Mouse (Mus musculus) kidney, adult 2 months (tissue): Measurements from ENCODE around the gene Arl15. TPM values are rescaled to one million over a fixed set of nuclear protein-coding genes. Genes with fewer than 3 reads are reported as not detected.

Source experiments
- DNase-seq: peaks from one replicate; pipeline ENCODE4 v3.0.0; 2021
- H3K27ac ChIP-seq: fragments of 200-500 bp; 2 replicates; pipeline ENCODE4 v1.5.1; 2012; ENCODE audit warnings: low read depth, low read length, control low read depth, inconsistent platforms; ENCODE audit not compliant: insufficient read depth
- H3K27me3 ChIP-seq: fragments of 200-500 bp; replicated peaks from 2 replicates; pipeline ENCODE4 v1.6.1; 2012; ENCODE audit warnings: mild to moderate bottlenecking, moderate library complexity, low read length, inconsistent platforms; ENCODE audit not compliant: control insufficient read depth, insufficient read depth
- H3K36me3 ChIP-seq: fragments of 200-500 bp; 2 replicates; pipeline ENCODE4 v1.6.1; 2012; ENCODE audit warnings: mild to moderate bottlenecking, moderate library complexity, low read length, inconsistent platforms; ENCODE audit not compliant: control insufficient read depth, insufficient read depth
- H3K4me1 ChIP-seq: fragments of 200-500 bp; 2 replicates; pipeline ENCODE4 v1.6.1; 2011; ENCODE audit warnings: low read length; ENCODE audit not compliant: control insufficient read depth, insufficient read depth
- H3K4me3 ChIP-seq: fragments of 200-500 bp; 2 replicates; pipeline ENCODE4 v1.5.1; 2011; ENCODE audit warnings: mild to moderate bottlenecking, low read depth, low read length, control low read depth; ENCODE audit not compliant: insufficient read depth
- CTCF ChIP-seq: fragments of 200-500 bp; conservative IDR thresholded peaks from 2 replicates; pipeline ENCODE4 v1.5.1; 2011; ENCODE audit warnings: low read depth, mild to moderate bottlenecking, control low read depth, low read length, moderate library complexity, mixed read lengths; ENCODE audit not compliant: insufficient read depth, insufficient read length
- POLR2A ChIP-seq: fragments of 200-500 bp; IDR thresholded peaks from one replicate; pipeline ENCODE4 v1.6.1; 2011; ENCODE audit warnings: low read depth, low read length, control low read depth
- WGBS: fragments of 180-500 bp; shearing (Covaris S2); methylation state at CpG from one replicate; pipeline ENCODE4 v1.1.7; 2018; 5-methylcytosine and 5-hydroxymethylcytosine counted together
- polyA plus RNA-seq: library from polyadenylated mRNA; depleted of rRNA; stranded (reverse); fragments of >200 nt; gene quantifications from 2 replicates; pipeline ENCODE4 v1.2.3, GENCODE M21; 2012

The Arl15 gene
- polyA plus RNA-seq, 1 experiment, result 9.4 TPM

DNA sequence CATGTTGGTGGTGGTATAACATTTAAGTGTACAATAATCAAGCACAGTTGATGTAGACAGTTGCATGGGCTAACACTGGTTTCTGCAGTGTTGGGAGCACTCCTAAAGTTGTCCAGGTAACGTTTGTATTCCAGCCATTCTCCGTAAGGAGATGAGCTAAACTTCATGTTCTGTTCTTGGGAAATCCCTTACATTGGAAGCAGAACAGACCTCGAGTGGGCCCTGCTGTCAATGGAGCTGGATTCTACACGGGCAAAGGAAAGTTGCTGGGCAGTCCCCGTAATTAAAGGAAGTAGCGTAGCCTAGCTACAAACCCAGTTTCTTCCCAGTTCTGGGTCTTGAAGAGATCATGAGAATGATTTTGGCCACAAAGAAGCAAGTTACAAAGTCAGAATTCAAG lies 285.4 kb downstream of the Arl15 start:
- Histone ChIP-seq H3K27me3 (no peaks in the 10 kb centered on the region), H3K4me3 (no peak overlapping the region), H3K27ac (no peak overlapping the region), H3K36me3 (no peaks in the 10 kb centered on the region), H3K4me1 (no peaks in the 10 kb centered on the region)
- TF ChIP-seq CTCF (no peak), POLR2A (no peak)
- no peak for DNase-seq
- WGBS, result 95% methylated on average over 6 of the region's 6 CpGs

DNA sequence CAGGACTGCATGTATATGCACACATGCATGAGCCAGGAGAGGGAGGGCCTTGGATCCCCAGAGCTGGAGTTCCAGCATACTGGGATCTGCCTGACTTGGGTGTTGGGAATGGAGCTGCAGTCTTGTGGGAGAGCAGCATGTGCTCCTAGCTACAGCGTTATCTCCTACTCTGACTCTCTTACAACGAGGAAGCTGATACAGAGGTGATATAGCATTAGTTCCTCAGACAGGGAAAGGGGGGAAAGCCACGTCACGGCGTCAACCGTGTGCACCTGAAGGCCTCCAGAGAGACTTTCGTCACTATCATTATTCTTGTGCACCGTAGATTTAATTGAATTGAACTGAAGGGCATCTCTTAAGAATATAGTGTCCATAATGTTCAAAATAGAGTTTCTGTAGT lies 286.2 kb downstream of the Arl15 start:
- no peak overlapping the region for H3K27ac ChIP-seq
- 96% methylated on average over 8 of the region's 8 CpGs for WGBS
- no peaks in the 10 kb centered on the region for H3K27me3 ChIP-seq
- H3K36me3 ChIP-seq, result no peaks in the 10 kb centered on the region
- no peak overlapping the region for H3K4me3 ChIP-seq
- TF ChIP-seq CTCF (no peak), POLR2A (no peak)
- no peak for DNase-seq
- H3K4me1 ChIP-seq, result no peaks in the 10 kb centered on the region

DNA sequence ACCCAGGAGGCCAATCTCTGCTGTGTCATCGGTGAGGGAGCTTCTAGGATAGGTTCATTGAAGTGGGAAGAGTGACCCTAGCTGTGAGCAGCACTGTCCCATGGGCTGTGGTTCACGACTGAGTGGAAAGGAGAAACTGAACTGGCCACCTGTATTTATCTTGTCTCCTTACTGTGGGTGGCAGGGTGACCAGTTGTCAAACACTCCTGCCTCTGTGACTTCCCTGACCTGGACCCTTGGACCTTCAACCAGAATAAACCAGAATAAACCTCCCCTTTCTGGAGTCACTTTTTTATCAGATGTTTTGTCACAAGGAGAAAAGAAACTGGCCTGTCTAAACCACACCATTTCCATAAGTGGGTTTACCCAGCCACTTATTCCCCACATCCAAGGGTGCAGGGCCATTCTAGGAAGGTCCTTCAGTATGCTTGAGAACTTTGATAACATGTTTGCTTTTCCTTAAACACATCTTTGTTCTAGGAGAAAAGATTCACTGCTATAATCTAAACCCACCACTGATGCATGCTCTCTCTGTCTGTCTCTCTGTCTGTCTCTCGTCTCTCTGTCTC lies 289.3 kb downstream of the Arl15 start:
- WGBS, result 72% methylated on average over 3 of the region's 3 CpGs

DNA sequence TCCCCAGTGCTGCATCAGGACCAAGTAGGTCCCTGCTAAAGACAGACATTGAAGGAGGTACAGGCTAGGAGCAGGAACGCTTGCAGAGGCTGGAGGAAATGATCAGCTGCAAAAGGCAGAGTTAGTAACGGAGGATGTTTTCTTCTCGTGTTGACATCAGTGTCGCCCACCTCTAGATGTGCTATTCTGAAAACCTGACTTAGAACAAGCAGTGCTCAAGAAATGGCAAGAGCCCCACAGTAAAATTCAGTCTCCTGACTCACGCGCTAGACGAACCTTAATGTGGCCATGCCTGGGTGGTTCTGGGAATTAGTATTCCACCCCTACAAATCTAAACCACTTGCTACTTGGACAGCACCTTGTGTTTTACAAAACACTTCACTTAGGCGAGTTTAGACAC lies 291.1 kb downstream of the Arl15 start:
- H3K36me3 ChIP-seq, result no peaks in the 10 kb centered on the region
- TF ChIP-seq POLR2A, result no peak
- no peak for TF ChIP-seq CTCF
- DNase-seq, result peak; percentile 15
- 0 out of 2 replicates have a peak, but pooled peaks cover 7% of the 10 kb centered on the region for H3K4me1 ChIP-seq
- WGBS, result 54% methylated on average over 8 of the region's 8 CpGs
- H3K27ac ChIP-seq, result no peak overlapping the region
- no peak overlapping the region for H3K4me3 ChIP-seq
- no peaks in the 10 kb centered on the region for H3K27me3 ChIP-seq

More for the DNA sequence above, 289.3 kb downstream of the Arl15 start:
- Histone ChIP-seq H3K27me3 (no peaks in the 10 kb centered on the region), H3K4me3 (no peak overlapping the region), H3K4me1 (0 out of 2 replicates have a peak, but pooled peaks cover 7% of the 10 kb centered on the region), H3K36me3 (no peaks in the 10 kb centered on the region), H3K27ac (no peak overlapping the region)
- no peak for DNase-seq
- TF ChIP-seq CTCF, result no peak
- TF ChIP-seq POLR2A, result no peak

DNA sequence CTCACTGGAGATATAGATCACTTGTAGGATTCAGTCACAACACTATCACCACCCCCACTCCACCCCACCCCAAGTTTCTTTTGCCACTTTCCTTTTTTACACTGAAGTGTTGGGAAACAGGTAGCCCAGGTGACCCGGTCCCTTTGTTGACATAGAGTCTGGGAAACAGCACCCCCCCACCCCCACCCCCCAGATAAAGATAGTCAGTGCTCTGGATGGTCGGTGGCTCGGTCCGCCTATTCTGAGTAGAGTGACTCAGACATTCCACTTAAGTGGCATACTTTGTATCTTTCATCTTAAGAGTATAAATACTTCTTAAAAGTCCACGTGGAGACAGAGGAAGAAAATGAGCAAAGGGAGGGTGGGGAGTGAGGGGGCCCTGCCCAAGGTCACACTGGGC lies 292.0 kb downstream of the Arl15 start:
- no peak overlapping the region for H3K4me3 ChIP-seq
- H3K27me3 ChIP-seq, result no peaks in the 10 kb centered on the region
- WGBS, result 66% methylated on average over 5 of the region's 5 CpGs
- H3K4me1 ChIP-seq, result 0 out of 2 replicates have a peak, but pooled peaks cover 7% of the 10 kb centered on the region
- H3K36me3 ChIP-seq, result no peaks in the 10 kb centered on the region
- H3K27ac ChIP-seq, result no peak overlapping the region
- DNase-seq, result no peak
- no peak for TF ChIP-seq POLR2A
- no peak for TF ChIP-seq CTCF

DNA sequence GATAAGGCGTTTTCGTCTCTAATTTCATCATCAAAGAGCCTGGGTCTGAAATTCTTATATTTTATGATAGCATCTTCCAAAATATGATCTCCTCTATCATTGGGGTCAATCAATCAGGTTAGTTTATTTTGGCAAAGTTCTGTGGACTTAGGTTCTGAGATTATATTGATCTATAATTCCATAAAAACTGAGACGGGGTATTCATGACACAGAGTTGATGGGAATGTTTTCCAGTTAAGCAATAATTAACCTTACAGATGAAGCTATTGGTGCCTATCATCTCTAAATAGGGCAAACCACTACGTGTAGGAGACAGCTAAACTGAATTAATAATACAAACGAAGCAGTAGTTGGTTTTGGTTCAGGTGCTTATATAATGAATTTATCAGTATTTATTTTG lies 292.5 kb downstream of the Arl15 start:
- H3K27ac ChIP-seq, result no peak overlapping the region
- 0 out of 2 replicates have a peak, but pooled peaks cover 7% of the 10 kb centered on the region for H3K4me1 ChIP-seq
- DNase-seq, result no peak
- H3K4me3 ChIP-seq, result no peak overlapping the region
- H3K36me3 ChIP-seq, result no peaks in the 10 kb centered on the region
- no peaks in the 10 kb centered on the region for H3K27me3 ChIP-seq
- TF ChIP-seq POLR2A (no peak), CTCF (no peak)
- 66% methylated on average over 5 of the region's 5 CpGs for WGBS

DNA sequence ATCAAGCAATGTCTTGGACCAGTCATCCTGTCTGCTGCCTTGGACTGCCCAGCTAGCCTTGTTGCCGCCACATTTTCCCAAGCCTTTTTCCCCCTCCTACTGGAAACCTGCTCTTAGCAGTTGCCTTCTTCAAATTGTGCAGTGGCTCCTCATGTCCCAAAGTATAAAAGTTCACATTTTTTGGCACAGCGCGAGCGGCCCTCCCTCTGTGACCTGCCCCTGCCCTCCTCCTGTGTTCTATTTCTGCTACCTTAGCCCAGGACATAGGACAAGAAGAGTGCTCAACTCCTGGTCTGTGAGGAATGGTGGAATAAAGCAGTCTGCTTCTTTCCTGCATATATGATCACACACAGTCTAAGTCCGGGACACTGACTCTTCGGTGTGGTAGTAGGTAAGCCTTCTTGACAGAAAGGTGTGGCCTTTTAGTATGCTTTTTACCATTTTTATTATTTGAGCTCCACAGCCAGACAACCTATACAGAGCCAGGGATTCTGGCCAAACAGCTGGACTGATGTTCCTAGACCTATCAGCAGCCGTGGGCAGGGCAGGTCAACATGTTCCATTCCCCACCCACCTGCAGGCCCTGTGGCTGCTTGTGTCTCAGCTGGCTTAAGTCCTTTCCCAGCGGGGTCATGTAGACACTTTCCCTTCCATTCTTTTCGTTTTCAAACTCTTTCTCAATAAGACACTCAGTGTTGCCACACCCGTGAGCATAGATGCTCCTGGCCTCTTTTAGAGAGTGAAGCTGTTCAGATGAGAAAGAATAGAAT lies 293.6 kb downstream of the Arl15 start:
- Histone ChIP-seq H3K27me3 (no peaks in the 10 kb centered on the region), H3K4me1 (0 out of 2 replicates have a peak, but pooled peaks cover 7% of the 10 kb centered on the region), H3K36me3 (no peaks in the 10 kb centered on the region), H3K27ac (peak overlapping the region; percentile 24; the same call in 1 of the 2 replicates), H3K4me3 (no peak overlapping the region)
- peak; percentile 77 for DNase-seq
- 78% methylated on average over 10 of the region's 10 CpGs for WGBS
- TF ChIP-seq POLR2A (no peak), CTCF (no peak)
